Mouse (Mus musculus) neural tube, embryonic 15.5 days (tissue): ENCODE data around the gene Tfcp2. TPM values are rescaled to one million over a fixed set of nuclear protein-coding genes. Genes with fewer than 3 reads are reported as not detected.
A peak's percentile ranks its signal among the peaks of the same experiment; 100 is the strongest.
"Not testable (repeated sequence)": the region's sequence is repeated elsewhere in the genome, so short reads cannot be mapped to it uniquely, and the experiment has no call there.

ENCODE experiments used
- ATAC-seq: fragments of 200-750 bp; cut with Nextera tagmentation; 2 replicates; pipeline ENCODE4 v1.8.0; 2017; ENCODE audit warnings: mild to moderate bottlenecking, moderate TSS enrichment, moderate library complexity; ENCODE audit not compliant: low FRiP score
- H3K27ac ChIP-seq: fragments of 300-500 bp; sonication (generic); replicated peaks from 2 replicates; pipeline ENCODE4 v1.5.1; 2015; ENCODE audit warnings: mild to moderate bottlenecking, inconsistent platforms
- H3K27me3 ChIP-seq: fragments of 300-500 bp; sonication (generic); replicated peaks from 2 replicates; pipeline ENCODE4 v1.6.1; 2015; ENCODE audit warnings: inconsistent platforms
- H3K36me3 ChIP-seq: fragments of 300-500 bp; sonication (generic); 2 replicates; pipeline ENCODE4 v1.6.1; 2015; ENCODE audit warnings: inconsistent platforms
- H3K4me1 ChIP-seq: fragments of 300-500 bp; sonication (generic); 2 replicates; pipeline ENCODE4 v1.6.1; 2015; ENCODE audit warnings: inconsistent platforms
- H3K4me2 ChIP-seq: fragments of 300-500 bp; sonication (generic); 2 replicates; pipeline ENCODE4 v1.6.1; 2015; ENCODE audit warnings: inconsistent platforms, mild to moderate bottlenecking, moderate library complexity
- H3K4me3 ChIP-seq: fragments of 300-500 bp; sonication (generic); replicated peaks from 2 replicates; pipeline ENCODE4 v1.5.1; 2015; ENCODE audit warnings: mild to moderate bottlenecking, inconsistent platforms
- H3K9ac ChIP-seq: fragments of 300-500 bp; sonication (generic); replicated peaks from 2 replicates; pipeline ENCODE4 v1.6.1; 2015; ENCODE audit warnings: mild to moderate bottlenecking, inconsistent platforms
- H3K9me3 ChIP-seq: fragments of 300-500 bp; sonication (generic); replicated peaks from 2 replicates; pipeline ENCODE4 v1.6.1; 2016; ENCODE audit warnings: inconsistent platforms
- WGBS: fragments of 180-500 bp; shearing (Covaris S2); methylation state at CpG from one replicate; pipeline ENCODE4 v1.1.7; 2015; ENCODE audit warnings: mixed read lengths; 5-methylcytosine and 5-hydroxymethylcytosine counted together
- polyA plus RNA-seq: library from polyadenylated mRNA; unstranded; fragments of >200 nt; fragmentation: Nextera tagmentation; extraction: Ambion mirVana; gene quantifications from 2 replicates; pipeline ENCODE4 v1.2.1, GENCODE M21; 2015

The Tfcp2 gene
- polyA plus RNA-seq, 1 experiment from 2014 or later = 34.8 TPM

GRCm38 (mm10) chr15:100555965-100556364, 4.2 kb upstream of the Tfcp2 start:
- no peak overlapping the region for H3K27ac ChIP-seq
- no peak overlapping the region for H3K4me2 ChIP-seq
- no peak overlapping the region for H3K9ac ChIP-seq
- 92% methylated on average over 5 of the region's 5 CpGs for WGBS
- H3K36me3 ChIP-seq = no peaks in the 10 kb centered on the region
- ATAC-seq = no peak
- peaks cover 8% of the 10 kb centered on the region for H3K4me1 ChIP-seq
- H3K9me3 ChIP-seq = no peaks in the 10 kb centered on the region
- H3K4me3 ChIP-seq = no peak overlapping the region
- H3K27me3 ChIP-seq = no peaks in the 10 kb centered on the region

- Histone ChIP-seq H3K9me3 (0 out of 2 replicates have a peak, but pooled peaks cover 3% of the 10 kb centered on the region), H3K27ac (no peak overlapping the region), H3K4me2 (peak overlapping the region; percentile 75), H3K4me3 (peak overlapping the region; percentile 74; the same call in 1 of the 2 replicates), H3K9ac (no peak overlapping the region), H3K36me3 (peaks cover 11% of the 10 kb centered on the region), H3K27me3 (no peaks in the 10 kb centered on the region), H3K4me1 (peaks cover 24% of the 10 kb centered on the region)
- 94% methylated on average over 4 of the region's 4 CpGs for WGBS
- ATAC-seq = no peak
These were observed 1.5 kb downstream of the Tfcp2 start for GRCm38 (mm10) chr15:100550280-100550679.

GRCm38 (mm10) chr15:100543651-100544030, 8.2 kb downstream of the Tfcp2 start:
- H3K4me2 ChIP-seq, H3K27ac ChIP-seq, H3K4me1 ChIP-seq, ATAC-seq, H3K9me3 ChIP-seq, H3K9ac ChIP-seq, H3K4me3 ChIP-seq, H3K27me3 ChIP-seq: not testable (repeated sequence)
- peaks cover 24% of the 10 kb centered on the region for H3K36me3 ChIP-seq
- 95% methylated on average over 14 of the region's 14 CpGs for WGBS

GRCm38 (mm10) chr15:100542876-100543650, 8.7 kb downstream of the Tfcp2 start:
- not testable (repeated sequence) for H3K4me1 ChIP-seq, H3K9me3 ChIP-seq, H3K27me3 ChIP-seq, H3K9ac ChIP-seq, H3K4me3 ChIP-seq, H3K27ac ChIP-seq, ATAC-seq, H3K4me2 ChIP-seq
- peaks cover 18% of the 10 kb centered on the region for H3K36me3 ChIP-seq
- WGBS = 97% methylated on average over 27 of the region's 28 CpGs

- Histone ChIP-seq H3K27me3 (no peaks in the 10 kb centered on the region), H3K36me3 (peaks cover 13% of the 10 kb centered on the region), H3K27ac (no peak overlapping the region), H3K9me3 (0 out of 2 replicates have a peak, but pooled peaks cover 3% of the 10 kb centered on the region), H3K9ac (no peak overlapping the region), H3K4me1 (no peaks in the 10 kb centered on the region), H3K4me3 (no peak overlapping the region), H3K4me2 (no peak overlapping the region)
- WGBS = 96% methylated on average over 4 of the region's 4 CpGs
- ATAC-seq = no peak
These were observed 10.4 kb downstream of the Tfcp2 start for GRCm38 (mm10) chr15:100541426-100541825.

GRCm38 (mm10) chr15:100541001-100541400, 10.8 kb downstream of the Tfcp2 start:
- H3K4me1 ChIP-seq, H3K27me3 ChIP-seq, H3K27ac ChIP-seq, H3K4me2 ChIP-seq, H3K4me3 ChIP-seq, H3K9ac ChIP-seq, H3K9me3 ChIP-seq, ATAC-seq: not testable (repeated sequence)
- H3K36me3 ChIP-seq = peaks cover 16% of the 10 kb centered on the region
- 92% methylated on average over 1 of the region's 1 CpGs for WGBS

- no peak overlapping the region for H3K4me3 ChIP-seq
- H3K36me3 ChIP-seq = peaks cover 21% of the 10 kb centered on the region
- H3K9ac ChIP-seq = no peak overlapping the region
- ATAC-seq = no peak
- H3K9me3 ChIP-seq = no peaks in the 10 kb centered on the region
- no peaks in the 10 kb centered on the region for H3K4me1 ChIP-seq
- H3K27me3 ChIP-seq = no peaks in the 10 kb centered on the region
- 94% methylated on average over 9 of the region's 9 CpGs for whole genome bisulfite sequencing
- no peak overlapping the region for H3K4me2 ChIP-seq
- H3K27ac ChIP-seq = no peak overlapping the region
These were observed 12.4 kb downstream of the Tfcp2 start for GRCm38 (mm10) chr15:100539411-100539810.

- H3K9me3 ChIP-seq = no peaks in the 10 kb centered on the region
- no peak overlapping the region for H3K4me3 ChIP-seq
- H3K9ac ChIP-seq = no peak overlapping the region
- peaks cover 23% of the 10 kb centered on the region; the same call in 1 of the 2 replicates for H3K36me3 ChIP-seq
- no peaks in the 10 kb centered on the region for H3K4me1 ChIP-seq
- H3K4me2 ChIP-seq = no peak overlapping the region
- no peak for ATAC-seq
- no peak overlapping the region for H3K27ac ChIP-seq
- H3K27me3 ChIP-seq = no peaks in the 10 kb centered on the region
- 90% methylated on average over 6 of the region's 6 CpGs for WGBS
These were observed 13.9 kb downstream of the Tfcp2 start for GRCm38 (mm10) chr15:100537913-100538312.

GRCm38 (mm10) chr15:100527900-100528299, 23.9 kb downstream of the Tfcp2 start:
- 93% methylated on average over 5 of the region's 5 CpGs for WGBS
- no peak for ATAC-seq
- H3K27me3 ChIP-seq = no peaks in the 10 kb centered on the region

GRCm38 (mm10) chr15:100525405-100525804, 26.4 kb downstream of the Tfcp2 start:
- Histone ChIP-seq H3K4me2 (no peak overlapping the region), H3K36me3 (peaks cover 28% of the 10 kb centered on the region), H3K9ac (no peak overlapping the region), H3K9me3 (no peaks in the 10 kb centered on the region), H3K27me3 (no peaks in the 10 kb centered on the region), H3K4me3 (no peak overlapping the region), H3K27ac (no peak overlapping the region), H3K4me1 (no peaks in the 10 kb centered on the region)
- no peak for ATAC-seq
- WGBS = 95% methylated on average over 14 of the region's 14 CpGs

More at GRCm38 (mm10) chr15:100527900-100528299, 23.9 kb downstream of the Tfcp2 start:
- Histone ChIP-seq H3K9ac (no peak overlapping the region), H3K9me3 (no peaks in the 10 kb centered on the region), H3K27ac (no peak overlapping the region), H3K36me3 (peaks cover 14% of the 10 kb centered on the region; the same call in 1 of the 2 replicates), H3K4me3 (no peak overlapping the region), H3K4me2 (no peak overlapping the region), H3K4me1 (no peaks in the 10 kb centered on the region)

GRCm38 (mm10) chr15:100520306-100520705, 31.5 kb downstream of the Tfcp2 start:
- Histone ChIP-seq H3K4me2 (no peak overlapping the region), H3K27ac (no peak overlapping the region), H3K9ac (no peak overlapping the region), H3K27me3 (no peaks in the 10 kb centered on the region), H3K36me3 (peaks cover 44% of the 10 kb centered on the region), H3K4me1 (no peaks in the 10 kb centered on the region), H3K9me3 (no peaks in the 10 kb centered on the region), H3K4me3 (no peak overlapping the region)
- ATAC-seq = no peak
- 96% methylated on average over 14 of the region's 14 CpGs for WGBS

GRCm38 (mm10) chr15:100515121-100515520, 36.7 kb downstream of the Tfcp2 start:
- Histone ChIP-seq H3K9me3 (no peaks in the 10 kb centered on the region), H3K36me3 (peaks cover 64% of the 10 kb centered on the region), H3K27ac (no peak overlapping the region), H3K9ac (no peak overlapping the region), H3K4me1 (no peaks in the 10 kb centered on the region), H3K27me3 (no peaks in the 10 kb centered on the region), H3K4me3 (no peak overlapping the region), H3K4me2 (no peak overlapping the region)
- WGBS = 93% methylated on average over 2 of the region's 2 CpGs
- no peak for ATAC-seq
